Mouse (Mus musculus): ENCODE results near the gene Stk24. TPM values are rescaled to one million over a fixed set of nuclear protein-coding genes. Genes with fewer than 3 reads are reported as not detected.

Stk24 gene
- total and polyA plus RNA-seq, 3 experiments = 21.4 to 75.6 (median 70.2) TPM

DNA sequence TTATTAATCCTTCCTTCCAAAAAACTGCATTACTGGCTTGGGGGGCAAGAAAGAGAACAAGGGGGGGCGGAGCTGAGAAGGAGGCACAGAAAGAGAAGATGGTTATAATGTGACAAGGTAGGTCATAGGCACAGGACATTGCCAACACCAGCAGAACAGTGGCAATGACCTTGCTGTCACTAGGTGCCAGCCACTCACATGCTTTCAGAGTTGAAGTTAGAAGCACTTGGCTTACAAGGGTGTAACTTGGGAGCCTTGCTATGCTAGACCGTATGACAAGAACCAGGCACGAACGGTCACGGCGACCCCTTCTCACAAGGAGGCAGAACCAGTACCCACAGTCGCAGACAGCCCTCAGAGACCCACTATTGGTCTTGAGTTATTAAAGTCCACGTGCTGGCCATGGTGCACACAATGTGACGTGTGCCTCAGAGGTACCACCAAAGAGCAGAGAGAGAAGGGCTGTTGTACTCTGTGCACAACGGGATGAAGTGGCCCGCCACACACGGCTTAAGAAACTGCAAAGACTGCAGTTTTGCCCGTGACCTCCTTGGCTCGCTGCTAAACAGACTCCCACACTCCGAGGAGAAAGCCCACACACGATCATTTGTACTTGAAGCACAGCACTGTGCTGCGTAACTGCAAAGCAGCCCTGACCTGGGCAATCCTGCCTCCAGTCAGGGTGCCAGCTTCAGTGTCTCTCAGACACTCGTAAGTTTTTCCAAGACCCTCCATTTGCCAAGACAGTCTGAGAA lies 40.8 kb downstream of the Stk24 start:
- intact Hi-C loops (cut with DNase I) = no loop called here
- peaks cover 20% of the 10 kb centered on the region for H3K79me2 ChIP-seq (replicated peaks; ENCODE audit: control insufficient read depth, insufficient read depth, low read length)
- no peaks in the 10 kb centered on the region for H3K36me3 ChIP-seq (ENCODE audit: control insufficient read depth, insufficient read depth, low read length)
- WGBS = 60% methylated on average over 18 of the region's 18 CpGs
- H3K27ac ChIP-seq = peak overlapping the region; percentile 48
- no peak overlapping the region for H3K4me3 ChIP-seq
- peaks cover 33% of the 10 kb centered on the region for H3K4me1 ChIP-seq (ENCODE audit: control insufficient read depth, insufficient read depth, low read length)
- TF ChIP-seq CTCF (IDR thresholded peaks at IDR 0.05) (no peak), POLR2A (IDR thresholded peaks at IDR 0.05; ENCODE audit: insufficient read depth, low read depth, low read length) (no peak), EP300 (IDR thresholded peaks at IDR 0.05; ENCODE audit: insufficient read depth, low read depth, low read length) (peak; percentile 73; the same call in 1 of the 2 replicates)
- DNase-seq = peak in 1 of 2 experiments; percentile 60
- H3K27me3 ChIP-seq (ENCODE audit: control insufficient read depth, insufficient read depth, low read length) = no peaks in the 10 kb centered on the region
- no peak overlapping the region for H3K9ac ChIP-seq (ENCODE audit: low read depth, low read length)

DNA sequence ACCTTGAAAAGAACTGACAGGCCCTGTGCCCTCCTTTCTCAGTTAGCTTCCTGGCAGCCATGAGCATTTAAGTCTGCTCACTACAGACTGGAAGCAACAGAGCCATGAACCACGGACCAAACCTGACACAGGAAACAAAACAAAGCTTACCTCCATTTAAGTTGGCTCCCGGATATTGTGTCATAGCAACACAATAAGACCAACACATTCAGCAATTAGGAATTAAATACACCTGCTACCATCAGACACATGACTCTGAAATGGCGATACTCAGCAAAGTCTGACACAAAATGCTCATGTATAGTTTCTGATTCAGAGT lies 49.8 kb downstream of the Stk24 start:
- intact Hi-C loops (cut with DNase I) = no loop called here
- WGBS = 53% methylated on average over 3 of the region's 3 CpGs
- Histone ChIP-seq H3K36me3 (ENCODE audit: control insufficient read depth, insufficient read depth, low read length) (peaks cover 6% of the 10 kb centered on the region), H3K9ac (ENCODE audit: low read depth, low read length) (no peak overlapping the region), H3K4me3 (no peak overlapping the region), H3K27ac (no peak overlapping the region), H3K27me3 (ENCODE audit: control insufficient read depth, insufficient read depth, low read length) (no peaks in the 10 kb centered on the region), H3K4me1 (ENCODE audit: control insufficient read depth, insufficient read depth, low read length) (peaks cover 20% of the 10 kb centered on the region), H3K79me2 (replicated peaks; ENCODE audit: control insufficient read depth, insufficient read depth, low read length) (peaks cover 29% of the 10 kb centered on the region)
- TF ChIP-seq EP300 (IDR thresholded peaks at IDR 0.05; ENCODE audit: insufficient read depth, low read depth, low read length) (no peak), CTCF (IDR thresholded peaks at IDR 0.05) (no peak), POLR2A (IDR thresholded peaks at IDR 0.05; ENCODE audit: insufficient read depth, low read depth, low read length) (no peak)
- no peak for DNase-seq

DNA sequence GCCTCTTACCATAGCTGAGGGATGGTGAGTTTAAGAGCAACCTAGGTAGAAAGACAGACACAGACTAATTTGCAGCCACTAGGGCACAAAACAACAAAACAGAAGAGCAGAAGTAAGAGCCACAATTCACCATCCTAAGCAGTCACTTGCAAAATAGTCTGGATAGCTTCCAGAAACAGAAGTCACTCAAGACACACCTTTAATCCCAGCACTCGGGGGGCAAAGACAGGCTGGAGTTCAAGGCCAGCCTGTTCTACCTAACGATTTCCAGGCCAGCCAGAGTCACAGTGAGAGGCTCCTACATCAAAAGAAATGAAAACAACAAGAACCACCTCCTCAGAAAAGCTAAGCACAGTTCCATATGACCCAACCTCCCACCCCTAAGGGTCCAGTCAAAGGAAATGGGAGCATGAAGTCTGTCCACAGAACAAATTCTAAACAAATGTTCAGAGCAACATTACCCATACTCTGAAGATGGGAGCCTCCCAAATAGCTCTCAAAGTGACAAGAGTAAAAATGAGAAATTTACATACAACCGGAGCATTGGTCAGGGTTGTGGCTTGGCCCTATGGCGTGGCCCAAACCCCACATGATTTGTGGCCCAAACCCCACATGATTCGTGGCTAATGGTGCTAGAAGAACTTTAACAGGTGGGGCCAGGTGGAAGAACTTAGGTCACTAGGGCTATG lies 50.3 kb downstream of the Stk24 start:
- H3K27me3 ChIP-seq (ENCODE audit: control insufficient read depth, insufficient read depth, low read length) = no peaks in the 10 kb centered on the region
- H3K4me3 ChIP-seq = no peak overlapping the region
- H3K4me1 ChIP-seq (ENCODE audit: control insufficient read depth, insufficient read depth, low read length) = peaks cover 24% of the 10 kb centered on the region
- H3K79me2 ChIP-seq (replicated peaks; ENCODE audit: control insufficient read depth, insufficient read depth, low read length) = peaks cover 29% of the 10 kb centered on the region
- intact Hi-C loops (cut with DNase I) = loop anchor here (5.0 kb wide), 1 partner anchor 47 kb away; no protein-coding TSS in a partner anchor
- H3K36me3 ChIP-seq (ENCODE audit: control insufficient read depth, insufficient read depth, low read length) = peaks cover 6% of the 10 kb centered on the region
- no peak overlapping the region for H3K9ac ChIP-seq (ENCODE audit: low read depth, low read length)
- TF ChIP-seq CTCF (IDR thresholded peaks at IDR 0.05) (no peak), EP300 (IDR thresholded peaks at IDR 0.05; ENCODE audit: insufficient read depth, low read depth, low read length) (no peak), POLR2A (IDR thresholded peaks at IDR 0.05; ENCODE audit: insufficient read depth, low read depth, low read length) (no peak)
- WGBS = 65% methylated on average over 5 of the region's 5 CpGs
- no peak for DNase-seq
- H3K27ac ChIP-seq = no peak overlapping the region

DNA sequence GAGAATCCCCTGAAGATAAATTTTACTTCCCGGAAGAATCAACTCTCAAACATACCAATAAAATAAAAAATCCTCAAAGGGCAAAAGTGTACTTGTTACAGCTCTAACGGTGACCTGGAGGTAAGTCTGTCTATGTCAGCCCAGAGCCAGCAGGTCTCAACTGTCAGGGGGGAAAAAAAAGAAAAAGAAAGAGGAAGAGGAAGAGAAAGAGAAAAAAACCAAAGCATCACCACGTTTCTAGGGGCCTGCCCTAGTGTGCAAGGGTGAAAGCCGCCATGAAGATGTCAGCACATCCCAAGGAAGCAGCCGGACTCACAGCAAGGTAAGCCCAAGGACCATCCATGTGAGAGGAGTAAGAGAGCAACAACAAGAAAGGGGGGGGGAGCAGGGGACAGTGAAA lies 50.9 kb downstream of the Stk24 start:
- intact Hi-C loops (cut with DNase I) = loop anchor here (5.0 kb wide), 1 partner anchor 47 kb away; no protein-coding TSS in a partner anchor
- peaks cover 24% of the 10 kb centered on the region for H3K4me1 ChIP-seq (ENCODE audit: control insufficient read depth, insufficient read depth, low read length)

DNA sequence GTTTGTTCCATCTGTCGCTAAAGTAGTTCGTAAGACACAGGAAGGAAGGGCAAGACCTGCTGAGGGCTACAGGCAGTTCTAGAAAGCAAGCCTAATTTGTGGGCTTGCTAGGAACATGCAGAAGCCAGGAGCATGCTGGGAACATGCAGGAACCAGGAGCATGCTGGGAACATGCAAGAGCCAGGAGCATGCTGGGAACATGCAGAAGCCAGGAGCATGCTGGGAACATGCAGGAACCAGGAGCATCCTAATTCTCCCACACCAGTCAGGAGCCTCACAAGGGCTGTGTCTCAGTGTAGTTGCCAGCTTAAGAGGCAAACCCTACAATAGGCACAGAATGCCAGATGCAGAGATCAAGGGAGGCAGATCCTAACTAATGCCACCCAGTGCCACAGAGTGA lies 53.4 kb downstream of the Stk24 start:
- Histone ChIP-seq H3K27me3 (ENCODE audit: control insufficient read depth, insufficient read depth, low read length) (no peaks in the 10 kb centered on the region), H3K36me3 (ENCODE audit: control insufficient read depth, insufficient read depth, low read length) (peaks cover 6% of the 10 kb centered on the region), H3K4me1 (ENCODE audit: control insufficient read depth, insufficient read depth, low read length) (peaks cover 30% of the 10 kb centered on the region), H3K9ac (ENCODE audit: low read depth, low read length) (no peak overlapping the region), H3K4me3 (no peak overlapping the region), H3K79me2 (replicated peaks; ENCODE audit: control insufficient read depth, insufficient read depth, low read length) (peaks cover 27% of the 10 kb centered on the region), H3K27ac (no peak overlapping the region)
- no peak for DNase-seq
- TF ChIP-seq EP300 (IDR thresholded peaks at IDR 0.05; ENCODE audit: insufficient read depth, low read depth, low read length) = no peak
- TF ChIP-seq CTCF (IDR thresholded peaks at IDR 0.05) = no peak
- no peak for TF ChIP-seq POLR2A (IDR thresholded peaks at IDR 0.05; ENCODE audit: insufficient read depth, low read depth, low read length)
- 38% methylated on average over 2 of the region's 2 CpGs for WGBS
- intact Hi-C loops (cut with DNase I) = loop anchor here (5.0 kb wide), 1 partner anchor 44 kb away; no protein-coding TSS in a partner anchor

More for the DNA sequence above, 50.9 kb downstream of the Stk24 start:
- Histone ChIP-seq H3K27ac (no peak overlapping the region), H3K79me2 (replicated peaks; ENCODE audit: control insufficient read depth, insufficient read depth, low read length) (peaks cover 30% of the 10 kb centered on the region), H3K36me3 (ENCODE audit: control insufficient read depth, insufficient read depth, low read length) (peaks cover 6% of the 10 kb centered on the region), H3K27me3 (ENCODE audit: control insufficient read depth, insufficient read depth, low read length) (no peaks in the 10 kb centered on the region), H3K9ac (ENCODE audit: low read depth, low read length) (no peak overlapping the region), H3K4me3 (no peak overlapping the region)
- TF ChIP-seq CTCF (IDR thresholded peaks at IDR 0.05) = no peak
- TF ChIP-seq EP300 (IDR thresholded peaks at IDR 0.05; ENCODE audit: insufficient read depth, low read depth, low read length) = no peak
- TF ChIP-seq POLR2A (IDR thresholded peaks at IDR 0.05; ENCODE audit: insufficient read depth, low read depth, low read length) = no peak
- no peak for DNase-seq
- WGBS = 69% methylated on average over 5 of the region's 5 CpGs
